Mouse (Mus musculus) adipose tissue, adult 10 weeks (tissue): ENCODE results near the gene Ifit3b. TPM values are rescaled to one million over a fixed set of nuclear protein-coding genes. Genes with fewer than 3 reads are reported as not detected.

ENCODE experiments used
- polyA plus RNA-seq: library from polyadenylated mRNA; stranded (reverse); fragments of 350-450 nt; fragmentation: Illumina TruSeq; extraction: RNeasy Lipid Tissue Mini Kit (QIAGEN cat#74804); gene quantifications from one replicate; pipeline ENCODE4 v1.2.3, GENCODE M21; 2014; ENCODE audit warnings: low read depth, low replicate concordance

The Ifit3b gene
- polyA plus RNA-seq = 4.2 TPM

DNA sequence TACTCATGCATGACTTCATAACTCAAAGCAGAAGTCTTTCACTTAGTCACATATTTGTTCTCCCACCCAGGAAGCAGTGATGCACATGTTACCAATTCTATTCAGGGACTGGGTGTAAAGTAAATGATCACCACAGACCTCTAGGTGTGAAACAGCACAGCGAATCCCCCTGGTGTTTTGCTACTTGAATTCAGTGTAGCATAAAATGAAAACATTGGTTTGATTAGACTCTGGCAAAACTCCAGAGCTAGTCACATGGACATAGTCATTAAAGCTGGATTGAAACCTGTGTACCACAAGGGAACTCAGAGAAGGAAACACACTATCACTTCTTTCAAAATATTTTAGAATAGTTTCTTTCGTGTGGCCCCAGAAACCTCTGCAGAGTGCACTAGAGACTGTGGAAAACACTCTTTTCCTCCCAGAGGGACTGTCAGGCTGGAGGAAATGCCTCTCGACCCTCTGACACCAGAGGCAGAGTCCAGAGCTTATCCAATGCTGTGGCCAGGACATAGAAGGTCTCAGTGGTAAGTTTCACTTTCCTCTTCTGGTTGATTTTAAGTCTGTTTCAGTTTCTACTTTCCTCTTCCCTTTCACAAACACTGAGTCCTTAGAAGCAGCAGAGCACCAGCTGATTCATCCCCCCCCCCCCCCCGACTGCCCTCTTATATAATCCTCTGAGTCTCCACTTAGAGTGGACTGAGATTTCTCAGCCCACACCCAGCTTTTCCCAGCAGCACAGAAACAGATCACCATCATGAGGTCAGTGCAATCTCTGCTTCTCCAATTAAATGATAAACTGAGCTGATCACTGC, at the start of gene Ifit3b:
TSS of gene Ifit3b (plus strand) at position 734 of the 815 bp plus-strand sequence.

DNA sequence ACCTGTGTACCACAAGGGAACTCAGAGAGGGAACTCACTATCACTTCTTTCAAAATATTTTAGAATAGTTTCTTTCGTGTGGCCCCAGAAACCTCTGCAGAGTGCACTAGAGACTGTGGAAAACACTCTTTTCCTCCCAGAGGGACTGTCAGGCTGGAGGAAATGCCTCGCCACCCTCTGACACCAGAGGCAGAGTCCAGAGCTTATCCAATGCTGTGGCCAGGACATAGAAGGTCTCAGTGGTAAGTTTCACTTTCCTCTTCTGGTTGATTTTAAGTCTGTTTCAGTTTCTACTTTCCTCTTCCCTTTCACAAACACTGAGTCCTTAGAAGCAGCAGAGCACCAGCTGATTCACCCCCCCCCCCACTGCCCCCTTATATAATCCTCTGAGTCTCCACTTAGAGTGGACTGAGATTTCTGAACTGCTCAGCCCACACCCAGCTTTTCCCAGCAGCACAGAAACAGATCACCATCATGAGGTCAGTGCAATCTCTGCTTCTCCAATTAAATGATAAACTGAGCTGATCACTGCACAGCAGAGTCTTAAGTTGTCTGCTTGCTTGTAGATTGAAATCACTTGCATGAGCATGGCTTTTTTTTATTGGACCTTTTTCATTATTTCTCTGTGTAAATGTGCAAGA, 24.5 kb upstream of the Ifit3b start, which contains the start of gene Ifit3:
TSS of gene Ifit3 (plus strand) at position 406 of the 641 bp plus-strand sequence.

DNA sequence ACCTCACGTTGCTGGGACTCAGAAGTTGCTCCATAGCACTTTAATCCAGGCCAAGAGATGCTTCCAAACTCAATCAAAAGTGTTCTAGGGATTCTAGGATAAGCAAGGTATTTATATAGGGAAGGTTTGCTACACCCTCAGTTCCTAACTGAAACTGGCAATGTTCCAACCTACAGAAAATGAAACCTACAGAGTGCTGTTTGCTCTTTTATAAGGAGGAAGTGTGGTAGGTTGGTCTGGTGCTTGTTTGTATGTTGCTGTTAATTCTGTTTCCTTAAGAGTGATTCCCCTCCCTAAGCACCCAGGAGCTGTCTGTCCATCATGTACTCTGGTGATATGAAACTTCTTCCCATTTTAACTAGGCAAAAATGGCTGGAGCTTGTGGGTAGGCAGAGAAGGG, 5.9 kb upstream of the Ifit3b start, which contains the start of gene Ifit1bl1:
TSS of gene Ifit1bl1 (minus strand) at position 69 of the 400 bp plus-strand sequence.

DNA sequence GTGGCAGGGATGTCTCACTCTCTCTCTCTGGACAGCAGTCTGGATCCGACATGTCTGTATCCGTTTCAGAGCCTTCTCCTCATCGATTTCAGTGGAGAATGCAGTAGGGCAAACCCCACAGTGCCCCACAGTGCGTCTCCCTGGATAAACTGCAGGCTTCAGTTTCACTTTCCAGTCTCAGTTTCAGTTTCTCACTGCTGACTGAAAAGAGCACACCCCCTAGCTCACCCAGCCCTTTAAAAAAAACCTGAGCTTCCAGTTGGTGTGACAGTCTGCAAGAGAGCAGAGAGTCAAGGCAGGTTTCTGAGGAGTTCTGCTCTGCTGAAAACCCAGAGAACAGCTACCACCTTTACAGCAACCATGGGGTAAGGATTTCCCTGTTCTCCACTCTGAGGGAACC, 32.9 kb downstream of the Ifit3b start, which contains the start of the genes Ifit1bl2 and Ifit1:
TSS of gene Ifit1bl2 (minus strand) at position 121 of the 400 bp plus-strand sequence.
TSS of gene Ifit1 (plus strand) at position 249 of the 400 bp plus-strand sequence.

Other genes with a start within 250 kb of the Ifit3b start
- gene Ch25h, start 132.8 kb upstream of the Ifit3b start, polyA plus RNA-seq = 13.3 TPM
- gene Lipa, start 80.5 kb upstream of the Ifit3b start, polyA plus RNA-seq = 36.0 TPM
- 5.4 TPM for gene Ifit2, start 57.3 kb upstream of the Ifit3b start, polyA plus RNA-seq
- 16.3 TPM for gene Ifit3, start 24.4 kb upstream of the Ifit3b start, polyA plus RNA-seq
- 0.36 TPM for gene Ifit1bl1, start 6.0 kb upstream of the Ifit3b start, polyA plus RNA-seq
- 0.14 TPM for gene Ifit1bl2, start 32.8 kb downstream of the Ifit3b start, polyA plus RNA-seq
- 4.4 TPM for gene Ifit1, start 32.9 kb downstream of the Ifit3b start, polyA plus RNA-seq
- 11.9 TPM for gene Slc16a12, start 139.3 kb downstream of the Ifit3b start, polyA plus RNA-seq